Mouse (Mus musculus) erythroid progenitor cell, adult 5-6 weeks (primary cell): ENCODE data around the gene Zpbp2. TPM values are rescaled to one million over a fixed set of nuclear protein-coding genes. Genes with fewer than 3 reads are reported as not detected.

Experiments used
- ATAC-seq: replicated peaks from 2 replicates; pipeline ENCODE4 v1.8.0; 2016; ENCODE audit warnings: moderate number of reproducible peaks, mild to moderate bottlenecking, moderate TSS enrichment, inconsistent platforms; ENCODE audit not compliant: poor library complexity, low FRiP score, severe bottlenecking
- total RNA-seq, 2 experiments: library from RNA; stranded (forward) in 1 of 2; stranded (reverse) in 1 of 2; fragments of 150-400 nt in 1 of 2; fragments of 186-747, 209-891 nt in 1 of 2; gene quantifications; 2 replicates each; pipeline versions ENCODE4 v1.2.3 to v1.2.4; 2015 to 2017; ENCODE audit warnings: low replicate concordance in 2 of 2

Gene Zpbp2
- total RNA-seq (2015; ENCODE audit: low replicate concordance), result 7.5 and 8.3 TPM in 2 replicates
- 3.1 and 13.2 TPM in 2 replicates for total RNA-seq (2017; ENCODE audit: low replicate concordance)

DNA sequence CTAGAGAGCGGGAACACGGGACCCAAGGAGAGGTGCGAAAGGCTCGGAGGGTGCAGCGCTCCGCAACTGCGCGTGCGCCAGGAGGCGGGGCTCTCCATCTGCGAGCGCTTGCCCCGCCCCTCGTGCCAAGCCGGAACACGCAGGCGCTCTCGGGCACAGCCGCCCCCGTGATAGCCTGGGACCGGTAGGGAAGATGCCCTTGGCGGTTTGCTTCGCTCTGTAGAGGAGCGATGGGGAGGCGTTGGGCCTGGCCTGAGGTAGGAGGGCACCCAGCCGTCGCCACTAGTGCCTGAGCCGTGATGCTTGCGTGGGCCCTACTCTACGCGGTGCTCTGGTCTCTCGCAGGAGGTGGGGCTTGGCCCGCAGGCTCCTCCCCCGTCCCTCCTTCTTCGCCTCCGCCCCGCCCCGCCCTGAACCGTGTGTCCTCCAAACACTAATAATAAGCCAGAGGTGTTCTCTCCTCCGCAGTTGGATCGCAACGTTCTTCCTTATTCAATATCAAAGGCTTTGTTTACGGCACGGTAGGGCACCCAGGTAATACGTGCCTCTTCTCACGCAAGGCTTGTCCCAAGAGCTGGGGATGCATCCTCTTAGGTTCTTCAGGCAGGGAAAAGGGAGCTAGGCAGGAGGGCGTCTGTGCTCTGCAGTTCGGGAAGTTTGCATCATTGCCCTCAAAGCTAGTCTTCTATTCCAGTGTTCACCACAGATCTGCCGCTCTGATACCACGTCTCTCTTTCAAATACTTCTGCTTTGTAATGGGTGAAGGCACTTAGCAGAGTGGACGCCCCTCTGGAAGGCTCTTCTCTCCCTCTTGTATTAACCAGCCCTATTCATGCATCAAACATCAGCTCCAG lies at the start of gene Zpbp2:
Zpbp2 (plus strand) TSS at position 123 of the 854 bp plus-strand sequence.
- peak; percentile 93 for ATAC-seq

DNA sequence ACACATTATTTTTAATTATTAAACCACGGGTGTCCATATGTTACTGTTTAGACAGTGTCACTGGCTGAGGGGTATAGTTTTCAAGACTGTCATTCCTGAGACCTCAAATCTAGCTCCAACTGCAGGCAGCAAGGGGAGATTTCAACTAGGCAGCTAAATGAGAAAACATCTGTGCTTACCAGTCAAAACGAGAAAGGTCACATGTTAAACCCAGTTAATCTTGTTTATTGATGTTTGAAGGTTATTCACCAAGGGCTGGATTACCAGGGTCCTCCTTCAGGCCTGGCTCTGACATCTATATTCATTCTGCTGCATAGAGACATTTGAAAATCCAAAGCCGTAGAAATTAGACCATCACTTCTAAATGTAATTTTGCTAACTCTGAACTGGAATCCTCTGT lies 46.0 kb upstream of the Zpbp2 start:
- ATAC-seq, result no peak

DNA sequence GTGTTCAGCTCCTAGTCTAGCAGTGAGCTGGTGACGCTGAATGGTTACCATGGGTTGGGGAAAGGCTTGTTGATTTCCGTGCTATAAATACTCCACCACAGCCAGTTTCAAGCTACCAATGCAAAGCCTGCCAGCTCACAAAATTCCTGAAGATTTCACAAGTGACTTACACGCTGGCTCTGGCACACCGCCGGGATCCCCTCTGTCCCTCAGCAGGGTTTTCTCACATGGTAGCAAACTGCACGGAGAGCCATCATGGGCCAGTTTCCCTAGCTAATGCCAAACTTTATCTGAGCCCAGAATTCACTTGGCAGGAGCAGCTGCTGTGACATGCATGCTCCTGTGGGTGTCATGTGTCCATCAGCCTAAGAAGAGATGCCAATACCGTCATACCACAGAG lies 41.5 kb upstream of the Zpbp2 start:
- no peak for ATAC-seq

DNA sequence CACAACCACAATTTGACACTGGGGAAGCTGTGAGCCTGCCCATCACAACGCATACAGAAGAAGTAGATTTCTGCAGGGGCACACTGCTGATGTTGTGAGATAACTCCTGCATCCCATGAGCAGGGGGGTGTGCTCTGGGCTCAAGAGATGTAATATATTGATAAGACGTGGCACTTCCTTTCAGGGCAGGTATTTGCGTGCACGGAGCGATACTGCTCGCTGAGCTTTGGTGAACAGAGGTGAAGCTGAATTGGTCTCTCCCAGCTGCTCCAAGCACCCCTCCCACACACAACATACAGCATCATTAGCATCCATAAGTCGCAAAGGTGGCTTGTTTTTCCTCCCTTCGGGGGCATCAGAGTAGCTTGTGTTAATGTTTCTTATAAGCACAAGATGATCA lies 40.8 kb upstream of the Zpbp2 start:
- ATAC-seq, result no peak

DNA sequence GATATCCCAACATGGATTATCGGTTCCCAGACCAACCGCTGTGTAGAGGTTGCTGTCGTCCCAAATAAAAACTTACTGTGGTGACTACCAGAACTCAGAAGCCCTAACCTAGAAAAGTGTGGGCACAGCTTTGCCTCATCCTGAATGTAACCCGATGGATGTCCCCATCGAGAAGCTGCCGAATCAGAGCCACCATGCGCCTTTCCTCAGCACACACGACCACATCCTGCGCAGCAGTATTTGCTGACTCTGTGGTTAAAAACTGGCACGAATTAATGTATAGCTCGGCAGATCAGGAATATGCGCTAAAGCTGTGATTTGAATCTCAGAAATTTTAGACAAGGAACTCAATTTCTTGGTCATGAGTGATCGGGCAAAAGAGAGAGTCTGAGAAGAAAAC lies 38.0 kb upstream of the Zpbp2 start:
- ATAC-seq, result no peak

DNA sequence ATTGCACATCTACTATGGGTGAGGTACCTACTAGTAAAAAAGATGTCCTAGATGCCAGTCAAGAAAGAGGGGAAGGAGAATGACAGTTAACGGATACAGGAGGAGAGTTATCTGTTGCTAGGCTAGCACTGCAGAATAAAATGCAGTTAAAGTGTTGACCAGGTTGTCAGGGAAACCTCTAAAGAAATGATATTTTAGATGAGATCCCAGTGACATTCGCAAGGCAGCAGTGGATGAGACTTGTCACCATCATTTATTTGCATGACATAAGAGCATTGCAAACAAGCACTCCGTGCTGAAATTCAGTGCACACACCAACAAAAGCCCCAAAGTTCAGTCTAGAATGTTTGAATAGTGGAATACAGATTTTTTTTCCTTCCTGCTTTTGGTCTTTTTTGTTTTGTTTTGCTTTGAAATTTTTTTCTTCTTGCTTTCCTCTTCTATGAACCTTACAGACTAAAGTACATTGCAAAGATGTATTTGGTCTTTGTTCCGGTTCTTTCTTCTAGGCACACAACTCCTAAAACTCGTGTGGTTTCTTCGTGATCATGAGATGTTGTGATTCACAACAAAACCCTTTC lies 37.5 kb upstream of the Zpbp2 start:
- ATAC-seq, result no peak

DNA sequence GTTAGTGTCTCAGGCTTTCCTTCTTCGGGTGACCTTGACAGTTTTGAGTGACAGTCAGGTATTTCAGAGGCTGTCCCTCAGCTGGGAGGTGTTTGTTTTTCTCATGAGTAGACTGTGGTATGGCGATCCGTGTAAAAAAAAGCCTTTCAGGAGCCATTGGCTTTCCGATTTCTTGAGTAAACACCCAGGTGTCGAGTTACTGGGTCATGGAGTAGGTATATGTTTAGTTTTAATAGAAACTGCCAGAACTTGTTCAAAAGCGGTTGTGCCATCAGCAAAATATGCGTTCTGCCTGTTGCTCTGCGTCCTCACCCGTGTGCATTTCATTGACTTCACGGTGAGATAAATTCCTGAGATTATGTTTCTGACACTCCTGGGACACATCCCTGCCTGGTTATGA lies 30.4 kb upstream of the Zpbp2 start:
- no peak for ATAC-seq

DNA sequence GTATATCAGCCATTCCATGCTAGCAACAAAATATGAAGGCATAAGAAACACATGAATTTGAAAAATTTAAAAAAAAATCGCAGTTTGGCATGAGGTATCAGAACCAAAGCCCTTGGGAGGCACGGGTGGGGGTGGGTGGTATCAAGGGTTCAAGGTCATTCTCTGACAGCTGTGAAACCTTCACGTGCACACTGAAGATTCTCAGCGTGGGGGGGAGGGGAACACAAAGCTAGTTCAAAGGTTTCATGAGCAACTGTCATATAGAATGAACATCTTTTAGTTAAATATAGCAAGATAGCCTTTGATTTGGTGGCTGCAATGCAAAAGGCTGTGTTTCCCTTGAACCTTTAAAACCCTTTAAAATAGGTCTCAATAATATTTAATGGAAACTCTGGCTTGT lies 25.8 kb upstream of the Zpbp2 start:
- no peak for ATAC-seq

DNA sequence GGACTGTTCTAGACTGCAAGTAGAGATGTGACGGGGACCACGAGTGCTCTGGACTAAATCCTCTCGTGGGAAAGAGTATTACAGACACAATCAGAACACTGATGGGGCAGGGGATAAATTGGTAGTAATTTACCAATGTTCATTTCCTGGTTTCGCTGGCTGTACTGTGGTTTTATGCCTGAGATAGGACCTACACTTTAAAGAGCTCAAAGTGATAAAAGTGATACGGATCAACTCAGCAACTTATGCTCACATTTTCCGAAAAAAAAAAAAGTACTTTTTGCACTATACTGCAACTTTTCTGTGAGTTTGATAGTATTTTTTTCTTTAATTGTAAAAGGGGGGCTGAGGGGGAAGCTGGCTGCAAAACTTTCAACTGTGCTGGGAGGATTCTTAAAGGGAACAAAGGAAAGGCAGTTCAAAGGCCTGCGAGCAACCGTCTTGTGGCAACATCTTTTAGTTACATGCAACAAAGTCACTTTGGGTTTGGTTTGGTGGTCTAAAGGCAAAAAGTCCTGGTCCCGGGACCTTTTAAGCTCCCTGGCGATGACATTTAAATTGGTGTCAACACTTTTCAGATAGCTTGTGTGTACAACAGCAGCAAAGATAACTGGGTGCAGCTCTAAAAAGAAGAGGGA lies 24.0 kb upstream of the Zpbp2 start:
- no peak for ATAC-seq

DNA sequence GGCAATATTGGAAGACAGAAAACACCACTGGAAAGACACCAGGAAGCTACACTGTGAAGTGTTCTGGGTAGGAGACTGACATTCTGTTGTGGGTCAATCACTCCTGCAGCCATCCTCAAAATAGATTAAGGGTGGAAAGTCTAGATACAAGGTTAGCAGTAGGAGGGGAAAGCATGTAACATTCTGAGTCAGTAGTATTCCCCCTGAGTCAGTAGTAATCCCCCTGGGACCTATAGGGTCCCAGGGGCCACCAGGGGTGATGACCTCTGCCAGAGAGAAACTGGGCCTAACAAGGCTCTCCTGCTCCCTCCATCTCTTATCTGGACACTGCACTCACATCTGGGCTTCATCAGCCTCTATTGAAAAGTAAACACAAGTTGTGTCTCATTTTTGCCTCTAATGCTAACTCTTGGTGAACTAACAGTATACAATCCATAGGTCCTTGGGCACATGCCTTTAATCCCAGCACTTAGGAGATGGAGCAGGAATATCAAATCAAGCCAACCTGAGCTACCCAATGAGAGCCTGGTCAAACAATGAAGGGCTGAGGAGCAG lies 13.3 kb upstream of the Zpbp2 start:
- no peak for ATAC-seq

DNA sequence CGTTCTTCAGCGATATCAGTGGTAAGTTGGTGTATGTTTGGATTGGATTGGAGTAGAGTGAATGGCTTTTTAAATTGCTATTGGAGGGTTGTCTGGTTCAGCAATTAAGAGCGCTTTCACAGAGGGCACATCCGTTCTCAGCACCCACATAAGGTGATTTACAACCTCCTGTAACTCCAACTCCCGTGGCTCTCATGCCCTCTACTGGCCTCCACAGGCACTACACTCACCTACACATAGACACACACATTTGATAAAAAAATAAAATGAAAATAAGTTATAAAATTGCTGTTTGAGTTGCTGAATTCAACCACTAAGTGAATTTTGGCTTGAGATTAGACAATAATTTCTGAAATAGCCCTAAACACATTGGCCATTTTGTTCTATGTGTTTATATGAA lies 10.6 kb upstream of the Zpbp2 start:
- no peak for ATAC-seq

DNA sequence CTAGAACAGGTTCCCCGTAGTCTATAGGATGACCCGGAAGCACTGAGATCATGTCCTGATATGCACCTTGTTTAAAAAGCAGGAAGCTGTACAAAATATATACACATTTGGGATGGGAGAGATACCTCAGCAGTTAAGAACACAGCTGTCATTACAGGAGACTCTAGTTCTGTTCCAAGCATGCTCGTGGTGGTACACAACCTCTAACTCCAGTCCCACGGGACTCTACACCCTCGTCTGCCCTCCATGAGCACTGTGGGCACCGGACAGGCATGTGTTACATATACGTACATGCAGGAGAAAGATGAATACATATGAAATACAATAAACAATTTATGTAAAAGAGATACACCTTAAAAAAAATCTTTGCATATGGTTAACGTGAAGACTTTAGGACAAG lies 8.3 kb upstream of the Zpbp2 start:
- ATAC-seq, result no peak

DNA sequence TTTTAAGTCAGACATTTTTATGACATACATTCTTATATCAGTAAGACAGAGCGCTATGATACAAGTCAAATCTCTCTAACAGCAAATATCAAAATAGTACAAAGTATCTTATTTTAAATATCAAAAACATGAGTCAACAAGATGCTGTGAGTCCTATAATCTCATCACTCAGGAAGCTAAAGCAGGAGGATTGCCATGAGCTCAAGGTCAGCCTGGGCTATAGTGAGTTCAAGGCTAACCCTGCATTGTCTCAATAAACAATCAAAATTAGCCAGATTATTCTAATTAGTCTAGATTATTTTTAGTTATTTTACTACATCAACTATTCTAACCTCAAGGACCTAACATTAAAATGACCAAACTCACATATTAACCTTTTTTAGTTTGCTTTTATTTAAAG lies 7.5 kb upstream of the Zpbp2 start:
- ATAC-seq, result no peak

DNA sequence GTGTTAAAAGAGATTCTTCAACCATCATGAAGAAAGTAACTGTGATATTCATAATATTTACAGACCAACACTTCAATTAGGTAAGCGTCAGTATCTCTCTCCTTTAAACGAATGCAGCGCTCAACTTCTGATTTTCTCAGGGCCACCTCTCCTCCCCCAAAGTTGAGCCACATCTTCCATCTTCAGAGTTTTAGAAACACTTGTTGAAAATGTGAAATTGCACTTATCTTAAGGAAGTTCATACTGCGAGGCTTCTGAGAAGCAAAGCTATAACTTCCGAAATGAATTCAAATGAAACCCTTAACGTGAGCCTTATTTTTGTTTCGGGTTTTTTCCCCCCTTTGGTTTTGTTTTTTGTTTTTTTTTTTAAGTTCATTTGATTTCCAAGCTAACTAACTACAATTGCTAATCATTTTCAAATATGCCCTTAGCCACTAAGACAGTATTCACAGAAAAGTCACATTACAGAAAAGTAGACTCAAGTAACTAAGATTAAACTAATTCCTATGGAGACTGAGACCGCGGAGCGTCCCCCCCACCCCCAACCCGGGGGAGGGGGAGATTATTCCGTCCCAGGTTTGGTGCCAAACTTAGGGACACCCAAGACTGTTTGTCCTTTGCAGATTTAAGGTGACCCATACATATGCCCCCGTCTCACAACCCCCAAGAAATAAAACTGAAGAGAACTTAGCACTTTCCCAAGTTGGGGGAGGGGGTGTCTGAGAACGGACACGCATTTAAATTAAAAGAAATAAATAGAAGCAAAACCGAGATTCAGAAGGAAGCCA lies 5.8 kb upstream of the Zpbp2 start:
- no peak for ATAC-seq

DNA sequence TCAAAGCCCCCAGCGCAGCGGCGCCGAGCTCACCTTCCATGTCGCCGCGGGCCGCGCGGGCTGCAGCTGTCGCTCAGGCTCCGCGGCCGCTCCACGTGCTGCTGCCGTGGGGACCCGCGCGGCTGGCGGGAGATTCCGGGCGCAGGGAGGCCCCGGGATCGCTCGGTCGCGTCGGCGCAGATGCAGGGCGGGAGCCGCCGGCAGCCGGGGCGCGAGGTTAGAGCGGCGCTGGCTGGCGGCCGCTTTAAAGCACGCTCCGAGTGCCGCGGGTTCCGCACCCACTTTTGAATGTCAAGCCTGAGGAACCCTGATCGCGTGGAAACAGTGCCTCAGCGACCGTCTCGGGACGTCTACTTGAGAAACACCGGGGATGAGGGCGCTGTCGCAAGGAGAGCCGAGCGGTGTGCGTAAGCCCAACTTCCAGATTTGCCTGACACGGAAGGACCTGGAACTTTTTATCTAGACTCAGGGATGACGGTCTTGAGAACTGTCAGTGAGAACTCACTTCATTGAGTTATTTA lies 5.1 kb upstream of the Zpbp2 start, which contains the start of gene Ikzf3:
Ikzf3 (minus strand) TSS at position 321 of the 521 bp plus-strand sequence.
- ATAC-seq, result no peak

DNA sequence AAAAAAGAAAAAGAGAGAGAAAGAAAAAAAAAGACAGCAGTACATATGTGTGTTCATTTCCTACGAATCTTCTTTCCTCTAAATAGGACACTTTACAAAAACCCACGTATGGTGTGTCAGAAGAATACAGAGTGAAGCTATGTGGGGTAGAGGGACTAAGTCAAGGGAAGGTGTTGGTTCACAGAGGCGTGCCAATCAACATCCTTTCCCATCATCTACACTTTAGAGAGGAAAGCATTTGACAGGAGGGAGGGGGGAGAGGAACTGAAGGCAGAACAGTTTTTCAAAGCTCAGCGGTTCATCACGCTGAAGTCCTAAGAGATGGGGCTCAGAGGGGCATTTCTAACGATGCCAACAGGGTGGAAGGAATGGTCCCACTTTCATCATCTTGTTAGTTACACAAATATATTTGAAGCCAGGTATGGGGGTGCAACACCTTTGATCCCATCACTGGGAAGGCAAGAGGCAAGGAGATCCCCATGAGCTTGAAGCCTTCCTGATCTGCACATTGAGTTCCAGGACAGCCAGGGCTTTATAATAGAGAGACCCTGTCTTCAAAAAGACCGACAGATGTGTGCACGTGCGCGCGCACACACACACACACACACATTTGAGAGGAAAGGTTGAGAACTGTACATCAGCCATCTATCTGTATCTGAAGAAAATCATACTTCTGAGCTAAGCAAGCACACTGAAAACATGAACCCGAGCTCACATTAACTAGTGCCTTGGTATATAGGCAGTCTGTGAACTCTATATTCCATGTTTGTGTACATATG lies 4.2 kb upstream of the Zpbp2 start:
- ATAC-seq, result no peak

DNA sequence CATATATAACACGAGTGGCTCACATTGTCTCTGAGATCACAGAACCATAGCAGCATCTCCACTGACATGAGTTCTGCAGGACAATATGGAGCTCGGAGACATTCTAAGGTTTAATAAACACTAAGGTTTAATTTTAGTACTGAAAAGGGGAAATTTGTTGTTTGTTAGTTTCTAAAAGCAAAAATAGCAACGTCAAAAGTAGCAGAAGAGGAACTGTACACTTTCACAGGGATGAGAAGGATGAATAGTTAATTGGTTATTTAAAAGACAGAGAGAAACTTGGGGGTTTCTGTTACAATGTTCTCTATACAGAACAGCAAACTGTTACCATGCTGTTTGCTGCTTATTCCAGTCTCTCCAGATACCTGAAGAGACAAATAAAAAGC lies 3.6 kb upstream of the Zpbp2 start:
- ATAC-seq, result no peak

DNA sequence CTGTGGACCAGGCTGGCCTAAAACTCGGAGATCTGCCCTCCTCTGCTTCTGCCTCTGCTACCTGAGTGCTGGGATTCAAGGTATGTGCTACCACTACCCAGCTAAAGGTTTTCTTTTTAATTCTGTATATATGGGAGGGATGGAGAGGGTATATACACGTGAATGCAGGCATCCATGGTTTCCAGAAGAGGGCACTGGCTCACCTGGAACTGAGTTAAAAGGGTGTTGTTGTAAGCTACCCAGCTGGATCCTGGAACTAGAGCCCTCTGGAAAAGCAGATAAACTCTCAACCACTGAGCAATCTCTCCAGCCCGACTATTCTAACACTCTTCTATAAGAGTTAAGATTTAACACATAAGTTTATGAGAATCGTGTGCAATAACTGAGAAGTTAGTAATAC lies 1.5 kb upstream of the Zpbp2 start:
- no peak for ATAC-seq
